Mouse (Mus musculus) megakaryocyte-erythroid progenitor cell, adult 5-6 weeks (primary cell): ENCODE measurements around the gene Mical2. TPM values are rescaled to one million over a fixed set of nuclear protein-coding genes. Genes with fewer than 3 reads are reported as not detected.

Experiments
- ATAC-seq: replicated peaks from 2 replicates; pipeline ENCODE4 v1.8.0; 2016; ENCODE audit warnings: mild to moderate bottlenecking, inconsistent platforms; ENCODE audit not compliant: severe bottlenecking, poor library complexity, low FRiP score, low TSS enrichment
- total RNA-seq, 2 experiments: library from RNA; stranded (forward) in 1 of 2; stranded (reverse) in 1 of 2; fragments of 200-1000, 215-1000 nt in 1 of 2; fragments of >200 nt in 1 of 2; fragmentation: Nextera tagmentation in 1 of 2; gene quantifications; 2 replicates each; pipeline ENCODE4 v1.2.3; 2014 to 2017

Gene Mical2
- total RNA-seq, 2 experiments from 2014 or later: 0.47 TPM; not detected in 1

GRCm38 (mm10) chr7:112207717-112208116, 17.9 kb upstream of the Mical2 start:
- no peak for ATAC-seq

- no peak for ATAC-seq
Observed at GRCm38 (mm10) chr7:112208323-112209167, 17.1 kb upstream of the Mical2 start.

GRCm38 (mm10) chr7:112209621-112210020, 16.0 kb upstream of the Mical2 start:
- no peak for ATAC-seq

- ATAC-seq: no peak
Observed at GRCm38 (mm10) chr7:112212921-112213721, 12.5 kb upstream of the Mical2 start.

GRCm38 (mm10) chr7:112215871-112216270, 9.8 kb upstream of the Mical2 start:
- no peak for ATAC-seq

GRCm38 (mm10) chr7:112216720-112217119, 8.9 kb upstream of the Mical2 start:
- ATAC-seq: no peak

- no peak for ATAC-seq
Observed at GRCm38 (mm10) chr7:112217208-112217607, 8.4 kb upstream of the Mical2 start.

- ATAC-seq: no peak
Observed at GRCm38 (mm10) chr7:112222733-112223524, 2.7 kb upstream of the Mical2 start.

GRCm38 (mm10) chr7:112224854-112225253, 802 bp upstream of the Mical2 start:
- ATAC-seq: no peak

- ATAC-seq: no peak
Observed at GRCm38 (mm10) chr7:112226446-112227265, 1.0 kb downstream of the Mical2 start.

GRCm38 (mm10) chr7:112227266-112227562, 1.6 kb downstream of the Mical2 start:
- no peak for ATAC-seq

- no peak for ATAC-seq
Observed at GRCm38 (mm10) chr7:112228827-112229498, 3.3 kb downstream of the Mical2 start.

- no peak for ATAC-seq
Observed at GRCm38 (mm10) chr7:112231731-112232130, 6.1 kb downstream of the Mical2 start.

- ATAC-seq: no peak
Observed at GRCm38 (mm10) chr7:112233345-112234005, 7.8 kb downstream of the Mical2 start.

GRCm38 (mm10) chr7:112234410-112234809, 8.8 kb downstream of the Mical2 start:
- no peak for ATAC-seq

GRCm38 (mm10) chr7:112235493-112235892, 9.8 kb downstream of the Mical2 start:
- no peak for ATAC-seq

GRCm38 (mm10) chr7:112237211-112237610, 11.6 kb downstream of the Mical2 start:
- ATAC-seq: no peak

GRCm38 (mm10) chr7:112237868-112238267, 12.2 kb downstream of the Mical2 start:
- ATAC-seq: no peak
